Mouse (Mus musculus) stomach, embryonic 15.5 days (tissue): ENCODE measurements around the gene Fam189b. TPM values are rescaled to one million over a fixed set of nuclear protein-coding genes. Genes with fewer than 3 reads are reported as not detected.
A peak's percentile ranks its signal among the peaks of the same experiment; 100 is the strongest.

Source experiments
- ATAC-seq: fragments of 200-750 bp; cut with Nextera tagmentation; 2 replicates; pipeline ENCODE4 v1.8.0; 2017; ENCODE audit warnings: low read depth, moderate number of reproducible peaks, moderate TSS enrichment; ENCODE audit not compliant: insufficient read depth, low FRiP score
- H3K27ac ChIP-seq: fragments of 300-500 bp; sonication (generic); 2 replicates; pipeline ENCODE4 v1.5.1; 2015; ENCODE audit warnings: mild to moderate bottlenecking, inconsistent platforms
- H3K27me3 ChIP-seq: fragments of 300-500 bp; sonication (generic); replicated peaks from 2 replicates; pipeline ENCODE4 v1.6.1; 2015; ENCODE audit warnings: inconsistent platforms
- H3K36me3 ChIP-seq: fragments of 300-500 bp; sonication (generic); 2 replicates; pipeline ENCODE4 v1.6.1; 2015; ENCODE audit warnings: inconsistent platforms
- H3K4me1 ChIP-seq: fragments of 300-500 bp; sonication (generic); 2 replicates; pipeline ENCODE4 v1.6.1; 2015; ENCODE audit warnings: inconsistent platforms
- H3K4me2 ChIP-seq: fragments of 300-500 bp; sonication (generic); 2 replicates; pipeline ENCODE4 v1.6.1; 2015; ENCODE audit warnings: mild to moderate bottlenecking, inconsistent platforms
- H3K4me3 ChIP-seq: fragments of 300-500 bp; sonication (generic); replicated peaks from 2 replicates; pipeline ENCODE4 v1.5.1; 2015; ENCODE audit warnings: inconsistent platforms
- H3K9ac ChIP-seq: fragments of 300-500 bp; sonication (generic); 2 replicates; pipeline ENCODE4 v1.6.1; 2015; ENCODE audit warnings: inconsistent platforms
- H3K9me3 ChIP-seq: fragments of 300-500 bp; sonication (generic); 2 replicates; pipeline ENCODE4 v1.6.1; 2016; ENCODE audit warnings: inconsistent platforms
- WGBS: fragments of 180-500 bp; shearing (Covaris S2); methylation state at CpG from one replicate; pipeline ENCODE4 v1.1.7; 2015; 5-methylcytosine and 5-hydroxymethylcytosine counted together
- polyA plus RNA-seq: library from polyadenylated mRNA; unstranded; fragments of >200 nt; fragmentation: Nextera tagmentation; extraction: Ambion mirVana; gene quantifications from 2 replicates; pipeline ENCODE4 v1.2.1, GENCODE M21; 2015

Gene Fam189b
- polyA plus RNA-seq, 1 experiment from 2014 or later, result 21.1 TPM

DNA sequence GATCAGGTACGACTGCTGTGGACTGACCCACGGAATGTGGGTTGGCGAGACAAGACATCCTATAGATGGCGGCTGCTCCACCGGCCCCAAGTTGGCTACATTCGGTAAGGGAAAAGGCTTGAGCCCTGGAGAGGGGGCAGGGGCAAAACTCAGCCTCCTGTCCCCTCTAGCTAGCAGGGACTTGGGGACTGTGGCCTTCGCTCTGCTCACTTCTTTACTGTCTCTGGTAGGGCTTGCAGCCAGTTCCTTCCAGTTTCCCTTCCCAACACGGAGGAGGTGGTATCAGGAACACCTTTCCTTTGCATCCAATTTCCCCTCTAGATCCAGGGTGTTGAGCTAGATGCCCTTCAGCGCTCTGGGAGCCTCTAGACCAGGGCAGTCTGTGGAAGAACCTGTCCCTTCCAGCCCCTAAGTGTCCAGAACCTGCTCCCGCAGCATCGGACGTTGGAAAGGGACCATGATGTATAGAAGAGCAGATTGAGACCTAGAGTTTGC lies 42.4 kb downstream of the Fam189b start:
- ATAC-seq, result no peak
- no peaks in the 10 kb centered on the region for H3K27me3 ChIP-seq
- H3K36me3 ChIP-seq, result no peaks in the 10 kb centered on the region
- no peak overlapping the region for H3K27ac ChIP-seq
- H3K4me1 ChIP-seq, result peaks cover 27% of the 10 kb centered on the region
- WGBS, result 54% methylated on average over 12 of the region's 12 CpGs
- H3K4me2 ChIP-seq, result no peak overlapping the region
- H3K9me3 ChIP-seq, result no peaks in the 10 kb centered on the region
- H3K4me3 ChIP-seq, result no peak overlapping the region
- no peak overlapping the region for H3K9ac ChIP-seq

- ATAC-seq, result no peak
- peak overlapping the region; percentile 82; the same call in 1 of the 2 replicates for H3K4me2 ChIP-seq
- no peak overlapping the region for H3K9ac ChIP-seq
Observed at GRCm38 (mm10) chr3:89225918-89226317, 43.0 kb downstream of the Fam189b start.

DNA sequence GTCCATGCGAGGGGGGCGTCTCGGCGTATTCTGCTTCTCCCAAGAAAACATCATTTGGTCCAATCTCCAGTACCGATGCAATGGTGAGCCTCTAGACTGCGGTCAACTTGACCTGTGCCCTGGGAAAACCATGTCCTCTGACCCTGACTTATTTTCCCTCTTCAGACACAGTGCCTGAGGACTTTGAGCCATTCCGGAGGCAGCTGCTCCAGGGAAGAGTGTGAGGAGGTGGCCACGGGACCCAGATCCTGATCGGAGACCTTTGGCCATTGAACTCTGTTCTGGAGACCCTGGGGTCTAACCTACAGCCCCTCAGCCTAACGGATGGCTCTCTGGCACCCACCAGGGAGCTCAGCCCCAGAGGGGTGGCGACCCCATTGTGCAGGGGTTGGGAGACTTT lies 43.4 kb downstream of the Fam189b start:
- H3K4me2 ChIP-seq, result peak overlapping the region; percentile 82

More at GRCm38 (mm10) chr3:89225918-89226317, 43.0 kb downstream of the Fam189b start:
- Histone ChIP-seq H3K4me1 (peaks cover 27% of the 10 kb centered on the region), H3K27ac (no peak overlapping the region), H3K36me3 (no peaks in the 10 kb centered on the region), H3K4me3 (no peak overlapping the region), H3K9me3 (no peaks in the 10 kb centered on the region), H3K27me3 (no peaks in the 10 kb centered on the region)
- 39% methylated on average over 4 of the region's 4 CpGs for WGBS

DNA sequence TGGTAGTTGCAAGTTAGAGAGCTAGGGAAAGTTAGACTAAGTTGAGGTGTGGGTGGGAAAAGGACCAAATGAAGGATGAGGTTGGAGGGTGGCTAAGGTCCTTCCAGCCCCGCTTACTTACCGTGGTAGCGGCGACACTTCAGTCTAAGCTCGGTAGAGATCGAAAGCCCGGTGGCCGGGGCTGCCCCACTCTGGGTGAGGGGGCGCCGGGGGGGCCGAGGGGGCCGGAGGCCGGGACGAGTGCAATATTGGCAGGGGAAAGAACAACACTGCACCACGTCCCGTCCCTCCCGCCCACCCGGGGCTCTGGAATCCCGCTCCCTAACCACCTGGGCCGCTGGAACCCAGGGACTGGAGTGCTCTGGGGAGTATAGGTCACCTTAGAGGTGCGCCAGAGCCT lies 44.0 kb downstream of the Fam189b start, which contains the start of gene Mtx1:
TSS of gene Mtx1 (minus strand) at position 189 of the 400 bp plus-strand sequence.
- WGBS, result 4% methylated on average over 20 of the region's 21 CpGs
- H3K27me3 ChIP-seq, result no peaks in the 10 kb centered on the region
- peak within 1 kb of the TSS; percentile 46 for H3K4me3 ChIP-seq
- H3K9ac ChIP-seq, result no peak within 1 kb of the TSS
- peak within 1 kb of the TSS; percentile 60 for H3K27ac ChIP-seq
- ATAC-seq, result peak; percentile 4; the same call in 1 of the 2 replicates
- H3K9me3 ChIP-seq, result no peaks in the 10 kb centered on the region
- peak within 1 kb of the TSS; percentile 82 for H3K4me2 ChIP-seq
- no peaks in the 10 kb centered on the region for H3K36me3 ChIP-seq
- H3K4me1 ChIP-seq, result peaks cover 27% of the 10 kb centered on the region

More for the DNA sequence above, 43.4 kb downstream of the Fam189b start:
- H3K27me3 ChIP-seq, result no peaks in the 10 kb centered on the region
- no peak overlapping the region for H3K9ac ChIP-seq
- 39% methylated on average over 11 of the region's 11 CpGs for WGBS
- H3K4me1 ChIP-seq, result peaks cover 27% of the 10 kb centered on the region
- no peak for ATAC-seq
- no peak overlapping the region; the same call in 1 of the 2 replicates for H3K4me3 ChIP-seq
- no peak overlapping the region for H3K27ac ChIP-seq
- no peaks in the 10 kb centered on the region for H3K36me3 ChIP-seq
- no peaks in the 10 kb centered on the region for H3K9me3 ChIP-seq

DNA sequence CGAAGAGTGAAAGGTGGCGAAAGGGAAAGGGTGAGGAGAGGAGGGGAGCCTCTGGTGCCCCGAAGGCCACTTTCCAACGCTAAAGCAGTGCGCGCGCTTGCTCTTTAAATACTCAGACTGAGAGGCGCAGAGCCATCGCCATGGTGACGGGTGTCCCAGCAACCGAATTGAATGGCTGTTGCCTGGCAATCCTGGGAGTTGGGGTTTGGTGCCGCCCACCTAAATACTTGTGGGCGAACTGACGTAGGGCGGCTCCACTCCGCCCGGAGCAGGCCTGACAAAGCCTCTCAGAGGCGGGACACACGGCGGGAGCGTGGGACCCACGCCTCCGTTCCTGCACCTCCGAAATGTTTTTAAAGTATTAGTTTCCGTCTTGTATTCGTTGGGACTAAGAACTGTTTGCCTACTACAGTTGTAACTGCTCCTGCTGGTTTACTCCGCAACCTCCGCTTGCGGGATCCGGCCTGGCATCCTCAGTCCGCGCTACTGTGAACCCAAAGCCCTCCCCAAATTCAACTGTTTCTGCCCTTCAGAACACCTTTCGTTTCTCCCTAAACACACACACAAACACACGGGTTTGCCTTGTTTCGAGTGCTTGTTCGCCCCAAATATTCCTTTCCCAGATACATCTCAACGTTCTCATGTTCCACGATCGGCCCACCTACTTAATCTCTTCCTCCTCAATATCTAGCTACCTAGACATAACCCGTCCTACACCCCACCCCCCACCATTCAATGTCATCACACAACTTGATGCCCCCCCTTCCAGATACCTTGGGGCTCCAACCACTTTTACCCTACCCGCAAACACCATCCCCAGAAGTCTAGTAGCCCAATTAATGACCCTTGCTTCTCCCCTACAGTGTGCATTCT lies 44.6 kb downstream of the Fam189b start:
- H3K27me3 ChIP-seq, result no peaks in the 10 kb centered on the region
- H3K4me2 ChIP-seq, result peak overlapping the region; percentile 82
- no peaks in the 10 kb centered on the region for H3K36me3 ChIP-seq
- peak; percentile 74 for ATAC-seq
- H3K27ac ChIP-seq, result peak overlapping the region; percentile 60
- H3K4me3 ChIP-seq, result peak overlapping the region; percentile 46
- H3K9ac ChIP-seq, result no peak overlapping the region
- 4% methylated on average over 41 of the region's 41 CpGs for WGBS
- peaks cover 27% of the 10 kb centered on the region for H3K4me1 ChIP-seq
- H3K9me3 ChIP-seq, result no peaks in the 10 kb centered on the region

DNA sequence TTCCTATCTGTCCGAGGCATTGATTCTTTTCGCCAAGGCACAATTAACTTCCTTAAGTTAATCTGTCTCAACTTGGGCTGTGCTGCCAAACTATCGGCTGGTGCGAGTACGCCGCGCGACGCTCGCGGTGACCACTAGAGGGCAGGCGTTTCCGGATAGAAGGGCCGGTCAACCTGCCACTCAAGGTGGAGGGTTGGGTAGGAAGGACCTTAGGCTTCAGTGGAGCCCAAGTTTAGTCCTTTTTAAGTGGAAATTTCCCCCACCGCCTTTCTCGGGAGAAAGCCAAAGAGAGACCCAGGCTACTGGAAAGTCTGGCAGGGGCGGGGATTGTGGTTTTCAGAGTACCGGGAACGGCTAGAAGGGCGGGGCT lies 45.2 kb downstream of the Fam189b start:
- Histone ChIP-seq H3K9ac (no peak overlapping the region), H3K27me3 (no peaks in the 10 kb centered on the region), H3K27ac (peak overlapping the region; percentile 60), H3K4me3 (peak overlapping the region; percentile 46), H3K36me3 (no peaks in the 10 kb centered on the region), H3K4me1 (peaks cover 30% of the 10 kb centered on the region), H3K4me2 (peak overlapping the region; percentile 82), H3K9me3 (no peaks in the 10 kb centered on the region)
- WGBS, result 1% methylated on average over 20 of the region's 20 CpGs
- peak; percentile 20; the same call in 1 of the 2 replicates for ATAC-seq

- Histone ChIP-seq H3K4me3 (peak within 1 kb of the TSS; percentile 46), H3K36me3 (no peaks in the 10 kb centered on the region), H3K4me1 (peaks cover 37% of the 10 kb centered on the region), H3K9ac (no peak within 1 kb of the TSS), H3K4me2 (peak within 1 kb of the TSS; percentile 82), H3K27ac (peak within 1 kb of the TSS; percentile 60), H3K27me3 (no peaks in the 10 kb centered on the region), H3K9me3 (no peaks in the 10 kb centered on the region)
- WGBS, result 30% methylated on average over 10 of the region's 10 CpGs
- peak; percentile 14; the same call in 1 of the 2 replicates for ATAC-seq
Observed at GRCm38 (mm10) chr3:89228836-89229235, 45.9 kb downstream of the Fam189b start, which contains the start of gene Muc1. Gene Muc1, plus strand, starts transcription at chr3:89229057.

DNA sequence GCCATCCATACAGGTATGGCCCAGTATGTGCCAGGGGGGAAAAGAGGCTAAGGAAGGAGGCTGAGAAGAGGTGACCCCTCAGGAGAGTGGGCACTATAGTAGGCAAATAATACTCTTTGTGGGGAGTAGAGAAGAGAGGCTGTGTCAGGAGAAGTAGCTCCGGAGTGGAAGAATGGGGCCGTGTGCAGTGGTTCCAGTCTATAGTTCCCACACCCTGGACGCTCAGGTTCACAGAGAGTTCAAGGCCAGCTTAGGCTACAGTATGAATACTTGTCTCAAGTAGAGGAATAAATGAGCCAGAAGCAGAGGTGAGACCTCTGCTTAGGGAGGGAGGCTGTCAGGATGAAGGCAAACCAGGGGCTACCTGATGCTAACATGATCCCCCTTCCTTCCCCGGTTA lies 46.3 kb downstream of the Fam189b start:
- peak overlapping the region; percentile 82 for H3K4me2 ChIP-seq
- peaks cover 37% of the 10 kb centered on the region for H3K4me1 ChIP-seq
- H3K36me3 ChIP-seq, result no peaks in the 10 kb centered on the region
- no peak overlapping the region for H3K9ac ChIP-seq
- WGBS, result 45% methylated on average over 4 of the region's 4 CpGs
- H3K9me3 ChIP-seq, result no peaks in the 10 kb centered on the region
- no peak for ATAC-seq
- peak overlapping the region; percentile 60 for H3K27ac ChIP-seq
- H3K4me3 ChIP-seq, result peak overlapping the region; percentile 46
- H3K27me3 ChIP-seq, result no peaks in the 10 kb centered on the region

- H3K4me3 ChIP-seq, result peak overlapping the region; percentile 25; the same call in 1 of the 2 replicates
- H3K4me2 ChIP-seq, result peak overlapping the region; percentile 82
- WGBS, result 77% methylated on average over 2 of the region's 2 CpGs
- no peaks in the 10 kb centered on the region for H3K36me3 ChIP-seq
- no peaks in the 10 kb centered on the region for H3K27me3 ChIP-seq
- ATAC-seq, result no peak
- H3K9ac ChIP-seq, result 0 out of 2 replicates have a peak overlapping the region, but pooled peaks have one; percentile 1
- peaks cover 32% of the 10 kb centered on the region for H3K4me1 ChIP-seq
- no peak overlapping the region for H3K27ac ChIP-seq
- no peaks in the 10 kb centered on the region for H3K9me3 ChIP-seq
Observed at GRCm38 (mm10) chr3:89230561-89230960, 47.6 kb downstream of the Fam189b start.

GRCm38 (mm10) chr3:89231345-89231744 lies 48.4 kb downstream of the Fam189b start:
- no peak overlapping the region for H3K9ac ChIP-seq
- peaks cover 29% of the 10 kb centered on the region for H3K4me1 ChIP-seq
- H3K9me3 ChIP-seq, result no peaks in the 10 kb centered on the region
- peak overlapping the region; percentile 25 for H3K4me3 ChIP-seq
- peak overlapping the region; percentile 82 for H3K4me2 ChIP-seq
- H3K27me3 ChIP-seq, result no peaks in the 10 kb centered on the region
- no peak for ATAC-seq
- H3K27ac ChIP-seq, result peak overlapping the region; percentile 88; the same call in 1 of the 2 replicates
- 57% methylated on average over 7 of the region's 7 CpGs for WGBS
- H3K36me3 ChIP-seq, result no peaks in the 10 kb centered on the region

GRCm38 (mm10) chr3:89231772-89232275 lies 48.9 kb downstream of the Fam189b start:
- Histone ChIP-seq H3K27me3 (no peaks in the 10 kb centered on the region), H3K27ac (peak overlapping the region; percentile 88; the same call in 1 of the 2 replicates), H3K4me3 (peak overlapping the region; percentile 25), H3K9ac (no peak overlapping the region), H3K4me2 (peak overlapping the region; percentile 82), H3K36me3 (no peaks in the 10 kb centered on the region), H3K9me3 (no peaks in the 10 kb centered on the region), H3K4me1 (peaks cover 24% of the 10 kb centered on the region)
- WGBS, result 69% methylated on average over 16 of the region's 16 CpGs
- ATAC-seq, result no peak
